Mouse (Mus musculus) gastrocnemius, postnatal 25 days (tissue): ENCODE data around the gene Psmb3. TPM values are rescaled to one million over a fixed set of nuclear protein-coding genes. Genes with fewer than 3 reads are reported as not detected.
"Not testable (repeated sequence)": the region's sequence is repeated elsewhere in the genome, so short reads cannot be mapped to it uniquely, and the experiment has no call there.

Source experiments
- DNase-seq: peaks from one replicate; pipeline ENCODE4 v3.0.0; 2022
- total RNA-seq, 2 experiments: library from RNA; stranded (reverse); gene quantifications; 1 replicate in 1 of 2; 2 replicates in 1 of 2; pipeline ENCODE4 v1.2.3; 2021

Gene Psmb3
- total RNA-seq, 2 experiments from 2014 or later: 128 TPM

GRCm38 (mm10) chr11:97717369-97718280, 14.4 kb downstream of the Psmb3 start:
- no peak for DNase-seq

GRCm38 (mm10) chr11:97718281-97718860, 15.2 kb downstream of the Psmb3 start:
- no peak for DNase-seq

DNA sequence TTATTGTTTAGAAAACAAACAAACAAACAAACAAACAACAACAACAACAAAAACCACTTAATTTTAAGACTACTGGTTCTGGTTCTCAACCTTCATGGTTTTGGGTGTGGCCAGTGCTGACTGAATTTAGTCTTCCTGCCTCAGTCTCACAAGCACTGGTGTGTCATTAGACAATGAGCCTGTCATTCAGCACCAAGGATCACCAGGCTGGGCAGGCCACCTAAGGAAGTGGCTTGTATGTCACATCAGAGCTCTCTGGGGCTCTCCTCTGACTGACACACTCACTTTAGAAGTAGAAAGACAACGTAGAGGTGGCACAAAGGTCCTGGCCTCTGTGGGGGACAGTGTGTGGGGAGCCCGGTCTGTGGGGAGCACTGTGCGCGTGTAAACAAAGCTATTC, 15.8 kb downstream of the Psmb3 start:
- no peak for DNase-seq

DNA sequence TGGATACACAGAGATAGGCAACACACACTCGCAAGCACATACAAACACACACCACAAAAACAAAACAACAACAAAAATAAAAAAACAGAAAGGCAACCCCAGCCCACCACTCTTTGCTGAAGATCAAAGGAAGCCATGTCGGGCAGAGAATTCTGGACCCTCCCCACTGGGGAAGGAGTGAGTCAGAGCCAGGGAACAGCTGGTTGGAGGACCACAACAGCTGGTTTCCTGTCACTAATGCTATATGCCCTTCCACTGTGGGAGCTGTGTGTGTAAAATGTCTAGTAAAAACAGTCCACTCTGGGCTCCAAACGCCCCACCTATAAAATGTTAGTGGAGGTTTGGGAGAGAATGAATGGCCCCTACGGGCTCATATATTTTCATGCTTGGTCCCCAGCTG, 18.1 kb downstream of the Psmb3 start:
- DNase-seq: no peak

DNA sequence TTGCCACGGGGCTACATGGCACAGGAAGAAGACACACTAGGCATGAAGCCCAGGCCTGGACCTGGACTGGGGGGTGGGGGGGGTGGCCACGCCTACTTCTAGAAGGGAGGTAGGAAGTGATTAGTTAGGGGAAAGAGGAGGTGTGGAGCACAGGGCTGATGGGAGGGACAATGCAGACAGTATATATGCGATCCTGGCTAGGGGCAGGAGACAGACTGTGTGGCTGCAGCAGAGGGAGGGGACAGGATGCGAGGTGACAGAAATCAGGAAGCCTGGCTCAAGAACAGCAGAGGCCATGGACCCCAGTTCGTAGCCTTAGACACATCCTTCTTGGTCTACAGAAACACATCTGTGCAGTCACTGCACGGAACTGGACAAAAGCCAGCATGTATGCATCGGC, 20.5 kb downstream of the Psmb3 start:
- no peak for DNase-seq

DNA sequence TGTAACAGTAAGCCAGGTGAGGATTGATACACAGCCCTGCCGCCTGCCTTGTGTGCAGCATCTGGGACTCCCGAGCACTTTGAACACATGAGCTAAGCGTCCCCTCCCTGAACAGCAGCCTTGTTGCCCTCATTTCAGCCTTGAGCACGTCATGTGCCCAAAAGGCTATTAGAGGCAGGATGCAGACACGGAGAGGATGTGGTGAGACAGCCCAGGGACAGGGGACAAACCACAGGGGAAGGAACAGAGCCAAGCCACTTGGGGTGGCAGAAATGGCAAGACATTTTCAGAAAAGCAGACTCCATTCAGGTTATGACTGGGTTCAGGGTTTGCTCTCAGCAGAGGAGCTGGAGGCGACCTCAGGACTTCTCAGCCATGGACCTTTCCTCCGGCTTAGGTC, 25.1 kb downstream of the Psmb3 start:
- no peak for DNase-seq

GRCm38 (mm10) chr11:97728730-97729129, 25.5 kb downstream of the Psmb3 start:
- DNase-seq: no peak

DNA sequence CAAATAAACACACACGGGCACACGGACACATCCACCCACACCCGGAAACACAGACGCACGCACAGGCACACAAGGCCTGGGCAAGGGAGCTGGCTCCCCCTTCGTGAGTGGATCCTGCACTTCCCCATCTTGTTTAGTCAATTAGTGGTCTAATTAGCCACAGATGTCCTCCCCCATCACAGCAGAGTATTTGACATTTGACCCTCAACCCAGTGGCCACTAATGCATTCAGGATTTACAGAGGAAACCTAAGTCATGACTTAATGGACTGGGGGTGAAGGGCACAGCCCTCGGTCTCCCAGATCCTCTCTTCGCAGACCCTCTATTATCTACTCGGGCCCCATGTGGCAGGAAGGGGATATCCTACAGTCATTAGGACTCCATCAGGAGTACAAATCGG, 30.5 kb downstream of the Psmb3 start:
- no peak for DNase-seq

GRCm38 (mm10) chr11:97734810-97735209, 31.6 kb downstream of the Psmb3 start:
- DNase-seq: not testable (repeated sequence)

- DNase-seq: no peak
These were observed 33.4 kb downstream of the Psmb3 start for GRCm38 (mm10) chr11:97736645-97737044.

DNA sequence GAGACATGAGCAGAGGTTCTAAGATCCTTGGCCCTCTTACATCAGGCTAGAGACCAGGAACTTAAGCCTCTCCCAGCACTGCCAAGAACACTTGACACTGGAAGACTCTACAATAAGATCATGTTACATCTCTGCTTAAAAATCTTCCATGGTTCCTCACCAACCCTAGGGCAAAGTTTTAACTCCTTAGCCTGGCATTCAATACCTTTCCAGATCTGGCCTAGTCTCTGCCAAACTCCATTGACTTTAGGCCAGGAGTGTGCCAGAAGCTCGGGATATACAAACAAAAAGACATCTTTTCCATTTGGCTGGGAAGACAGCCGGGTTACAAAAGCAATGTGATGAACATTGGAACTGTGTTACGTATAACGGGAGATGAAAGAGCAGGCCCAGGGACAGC, 34.4 kb downstream of the Psmb3 start:
- no peak for DNase-seq

GRCm38 (mm10) chr11:97738703-97739102, 35.5 kb downstream of the Psmb3 start:
- DNase-seq: no peak

- no peak for DNase-seq
These were observed 36.0 kb downstream of the Psmb3 start for GRCm38 (mm10) chr11:97739155-97739554.

DNA sequence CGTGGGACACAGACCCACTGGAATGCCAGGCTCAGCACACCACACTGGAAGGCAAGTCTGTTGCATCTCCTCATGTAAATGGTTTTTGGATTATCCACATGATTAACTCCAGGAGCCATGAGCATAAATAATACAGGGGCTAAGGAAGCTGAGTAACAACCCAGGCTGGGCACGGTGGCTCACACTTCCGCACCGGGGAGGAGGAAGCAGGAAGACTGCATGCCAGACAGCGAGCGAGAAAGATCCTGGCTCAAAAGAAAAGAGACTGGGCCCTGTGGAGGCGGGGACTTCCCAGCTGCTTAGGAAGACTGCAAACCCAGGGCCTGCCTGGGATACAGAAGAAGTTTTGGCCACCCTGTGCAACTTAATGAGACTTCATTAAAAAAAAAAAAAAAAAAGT, 37.0 kb downstream of the Psmb3 start:
- no peak for DNase-seq

DNA sequence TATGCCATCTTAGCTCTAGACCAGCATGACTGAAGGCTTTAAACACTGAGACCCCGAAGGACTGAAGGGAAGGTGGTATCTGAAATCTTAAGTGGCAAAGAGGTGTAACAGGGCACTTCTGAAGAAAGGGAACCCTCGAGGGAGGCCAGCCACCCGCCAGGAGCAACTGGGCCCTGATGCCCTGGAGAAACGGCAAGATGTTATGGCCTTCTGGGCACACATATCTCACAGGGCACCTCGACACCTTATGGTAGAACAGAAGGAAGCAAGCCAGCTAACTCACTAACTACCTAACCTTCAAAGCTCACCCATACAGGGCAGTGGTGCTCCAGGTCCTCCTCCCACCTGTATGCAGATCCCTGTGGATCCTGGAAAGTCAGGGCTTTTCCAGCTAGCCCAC, 39.0 kb downstream of the Psmb3 start:
- DNase-seq: no peak

GRCm38 (mm10) chr11:97742591-97742990, 39.4 kb downstream of the Psmb3 start:
- DNase-seq: no peak

DNA sequence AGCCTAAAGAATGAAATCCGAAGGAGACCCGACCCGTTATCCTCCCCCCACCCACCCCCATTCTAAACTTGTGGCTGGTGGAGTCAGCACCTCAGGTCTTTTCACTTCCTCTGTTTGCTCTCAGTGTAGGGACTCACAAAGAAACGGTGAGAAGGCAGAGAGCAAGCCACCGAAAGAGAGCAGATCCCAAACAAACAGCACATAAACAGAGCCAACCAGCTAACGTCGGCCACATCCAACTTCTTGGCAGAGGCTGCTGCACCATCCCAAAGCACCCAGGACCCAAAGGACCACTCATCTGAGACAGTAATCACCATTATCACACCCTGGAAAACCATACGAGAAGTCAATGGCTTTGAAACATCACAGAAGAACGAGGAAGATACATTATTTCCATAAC, 40.2 kb downstream of the Psmb3 start:
- DNase-seq: no peak

- DNase-seq: no peak
These were observed 41.0 kb downstream of the Psmb3 start, which contains the start of gene Pip4k2b for GRCm38 (mm10) chr11:97744063-97744717. Pip4k2b (minus strand) TSS chr11:97744704.

DNA sequence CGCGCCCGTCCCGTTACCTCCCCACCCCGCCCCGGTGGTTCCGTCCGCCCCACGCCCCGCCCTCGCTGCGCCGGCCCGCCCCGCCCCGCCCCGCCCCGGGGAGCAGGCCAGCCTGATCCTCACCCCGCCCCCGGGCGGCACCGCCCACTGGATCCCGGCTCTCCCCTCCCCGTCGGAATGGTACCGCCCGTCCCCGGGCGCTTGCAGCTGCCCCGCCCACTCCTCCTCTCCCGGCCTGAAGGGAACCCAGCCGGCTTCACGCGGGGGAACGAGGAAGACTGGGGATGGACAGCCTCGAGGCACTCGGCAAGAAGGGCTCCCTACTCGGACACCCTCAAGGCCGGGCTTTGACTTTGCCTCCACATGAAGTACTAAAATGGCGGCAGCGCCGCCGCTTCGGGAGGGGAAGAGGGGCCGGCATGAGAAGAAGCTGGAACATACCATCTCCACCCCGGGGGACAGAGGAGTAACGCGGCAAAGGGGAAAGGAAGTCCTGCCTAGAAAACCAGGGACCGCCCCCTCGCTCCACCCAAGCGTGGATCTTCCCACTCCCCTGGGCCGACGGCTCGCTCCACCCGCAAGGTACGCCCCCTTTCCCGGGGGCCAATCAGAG, 41.6 kb downstream of the Psmb3 start:
- peak; percentile 98 for DNase-seq

DNA sequence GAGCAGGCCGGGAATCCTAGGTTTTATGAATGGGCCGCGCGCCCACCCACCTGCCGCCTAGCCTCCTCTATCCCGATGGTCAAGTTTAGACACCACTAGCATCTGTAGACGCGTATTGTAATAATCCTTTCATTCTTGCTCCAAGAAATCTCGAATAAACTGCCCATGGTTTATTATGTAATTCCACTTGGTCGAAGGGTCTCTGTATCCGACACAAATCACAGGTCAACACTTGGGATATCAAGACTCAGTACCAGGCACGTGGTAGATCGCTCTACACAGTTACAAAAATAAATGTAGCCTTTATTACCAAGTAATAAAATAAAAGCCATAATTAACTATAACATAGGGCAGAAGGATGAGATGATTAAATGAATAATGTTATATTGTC, 42.1 kb downstream of the Psmb3 start:
- DNase-seq: no peak

GRCm38 (mm10) chr11:97747773-97748172, 44.6 kb downstream of the Psmb3 start:
- DNase-seq: peak; percentile 35

GRCm38 (mm10) chr11:97748496-97748895, 45.3 kb downstream of the Psmb3 start:
- no peak for DNase-seq

DNA sequence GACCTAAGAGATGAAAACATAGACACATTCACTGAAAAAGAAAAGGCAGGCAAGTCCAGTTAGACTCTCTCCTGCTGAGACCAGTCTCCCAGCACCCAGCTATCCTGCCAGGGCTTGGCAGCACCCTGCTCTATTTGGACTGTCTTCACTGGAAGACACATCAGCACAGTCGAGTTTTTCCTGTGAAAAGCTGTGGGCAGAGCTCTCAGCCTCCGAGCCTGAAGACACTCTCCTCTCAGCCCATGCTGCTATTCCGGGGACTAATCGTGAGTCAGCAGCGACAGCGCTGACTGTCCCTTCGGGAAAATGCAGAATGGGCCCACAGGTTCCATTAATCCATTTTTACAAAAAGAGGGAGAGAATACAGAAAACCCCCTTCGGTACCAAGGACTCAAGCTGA, 50.1 kb downstream of the Psmb3 start:
- DNase-seq: no peak
